Mouse (Mus musculus) cortical plate, adult 2 months (tissue): ENCODE results near the gene C730034F03Rik. TPM values are rescaled to one million over a fixed set of nuclear protein-coding genes. Genes with fewer than 3 reads are reported as not detected.
"Not testable (repeated sequence)": the region's sequence is repeated elsewhere in the genome, so short reads cannot be mapped to it uniquely, and the experiment has no call there.

Experiments used
- H3K27ac ChIP-seq: fragments of 200-500 bp; 2 replicates; pipeline ENCODE4 v1.5.1; 2012; ENCODE audit warnings: low read length, control low read depth, inconsistent platforms; ENCODE audit not compliant: insufficient read depth
- H3K4me1 ChIP-seq: fragments of 200-500 bp; 2 replicates; pipeline ENCODE4 v1.6.1; 2011; ENCODE audit warnings: low read length; ENCODE audit not compliant: control insufficient read depth, insufficient read depth
- H3K4me3 ChIP-seq: fragments of 200-500 bp; 2 replicates; pipeline ENCODE4 v1.5.1; 2011; ENCODE audit warnings: mild to moderate bottlenecking, low read length, control low read depth; ENCODE audit not compliant: insufficient read depth
- CTCF ChIP-seq: fragments of 200-500 bp; IDR thresholded peaks from 2 replicates; pipeline ENCODE4 v1.5.1; 2011; ENCODE audit warnings: mild to moderate bottlenecking, control low read depth, low read length; ENCODE audit not compliant: insufficient read depth; ENCODE audit errors: extremely low read depth
- POLR2A ChIP-seq: fragments of 200-500 bp; IDR thresholded peaks from 2 replicates; pipeline ENCODE4 v1.6.1; 2011; ENCODE audit warnings: mild to moderate bottlenecking, low read length, control low read depth; ENCODE audit not compliant: insufficient read depth; ENCODE audit errors: extremely low read depth
- polyA plus RNA-seq: library from polyadenylated mRNA; depleted of rRNA; stranded (reverse); fragments of >200 nt; gene quantifications from 2 replicates; pipeline ENCODE4 v1.2.3, GENCODE M21; 2012

The C730034F03Rik gene
- polyA plus RNA-seq, 1 experiment: 2.8 TPM

GRCm38 (mm10) chr15:89406691-89407090, 22.7 kb upstream of the C730034F03Rik start:
- TF ChIP-seq CTCF: no peak
- no peak for TF ChIP-seq POLR2A
- no peak overlapping the region for H3K4me3 ChIP-seq
- no peak overlapping the region for H3K27ac ChIP-seq
- H3K4me1 ChIP-seq: no peaks in the 10 kb centered on the region

- TF ChIP-seq POLR2A (no peak), CTCF (no peak)
- Histone ChIP-seq H3K27ac (no peak within 1 kb of the TSS), H3K4me3 (no peak within 1 kb of the TSS), H3K4me1 (no peaks in the 10 kb centered on the region)
Observed at GRCm38 (mm10) chr15:89410118-89410517, 19.3 kb upstream of the C730034F03Rik start, which contains the start of gene Syce3. Gene Syce3 (minus strand): TSS chr15:89410503.

GRCm38 (mm10) chr15:89415282-89415681, 14.1 kb upstream of the C730034F03Rik start:
- H3K27ac ChIP-seq: no peak overlapping the region

GRCm38 (mm10) chr15:89421938-89422337, 7.5 kb upstream of the C730034F03Rik start:
- no peak overlapping the region for H3K27ac ChIP-seq
- no peak overlapping the region for H3K4me3 ChIP-seq
- H3K4me1 ChIP-seq: no peaks in the 10 kb centered on the region
- TF ChIP-seq POLR2A (no peak), CTCF (no peak)

More at GRCm38 (mm10) chr15:89415282-89415681, 14.1 kb upstream of the C730034F03Rik start:
- no peak overlapping the region for H3K4me3 ChIP-seq
- no peaks in the 10 kb centered on the region for H3K4me1 ChIP-seq
- TF ChIP-seq POLR2A (no peak), CTCF (no peak)

- TF ChIP-seq CTCF (no peak), POLR2A (no peak)
- Histone ChIP-seq H3K4me1 (no peaks in the 10 kb centered on the region; the same call in 1 of the 2 replicates), H3K27ac (no peak overlapping the region)
Observed at GRCm38 (mm10) chr15:89424621-89425020, 4.8 kb upstream of the C730034F03Rik start.

DNA sequence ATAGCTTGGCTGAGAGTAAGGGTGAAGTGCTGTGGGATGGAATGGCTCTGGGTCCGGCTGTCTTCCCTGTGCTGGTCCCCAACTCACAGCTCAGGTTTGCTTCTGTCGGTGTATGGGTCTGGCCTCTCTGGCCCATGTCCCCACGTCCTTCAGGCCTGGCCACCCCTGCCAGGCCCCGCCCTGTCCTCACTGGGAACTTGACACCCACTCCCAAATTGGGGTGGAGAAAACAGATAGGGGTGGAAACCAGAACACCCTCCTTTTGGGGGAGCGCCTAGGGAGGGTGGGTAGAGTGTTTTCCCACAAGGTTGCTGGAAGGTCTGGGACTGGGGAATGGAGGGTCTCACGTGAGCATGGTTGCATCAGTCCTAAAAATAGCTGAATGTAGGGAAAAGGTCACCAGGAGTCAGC, 3.7 kb upstream of the C730034F03Rik start, which contains the start of gene Cpt1b:
Cpt1b (minus strand) TSS at position 153 of the 411 bp plus-strand sequence.
- H3K27ac ChIP-seq: no peak within 1 kb of the TSS
- no peak within 1 kb of the TSS for H3K4me3 ChIP-seq
- TF ChIP-seq CTCF (no peak), POLR2A (no peak)
- no peaks in the 10 kb centered on the region; the same call in 1 of the 2 replicates for H3K4me1 ChIP-seq

More at GRCm38 (mm10) chr15:89424621-89425020, 4.8 kb upstream of the C730034F03Rik start:
- no peak overlapping the region for H3K4me3 ChIP-seq

- Histone ChIP-seq H3K27ac (no peak overlapping the region), H3K4me1 (no peaks in the 10 kb centered on the region; the same call in 1 of the 2 replicates), H3K4me3 (no peak overlapping the region)
- no peak for TF ChIP-seq POLR2A
- no peak for TF ChIP-seq CTCF
Observed at GRCm38 (mm10) chr15:89426716-89427115, 2.7 kb upstream of the C730034F03Rik start.

- Histone ChIP-seq H3K27ac (no peak overlapping the region), H3K4me1 (no peaks in the 10 kb centered on the region; the same call in 1 of the 2 replicates), H3K4me3 (peak overlapping the region; percentile 84)
- TF ChIP-seq CTCF (no peak), POLR2A (no peak)
Observed at GRCm38 (mm10) chr15:89428136-89428790, 1.1 kb upstream of the C730034F03Rik start.

GRCm38 (mm10) chr15:89428821-89429351, 503 bp upstream of the C730034F03Rik start:
- no peak for TF ChIP-seq CTCF
- no peak for TF ChIP-seq POLR2A
- Histone ChIP-seq H3K4me3 (peak overlapping the region; percentile 84), H3K27ac (no peak overlapping the region), H3K4me1 (no peaks in the 10 kb centered on the region; the same call in 1 of the 2 replicates)

GRCm38 (mm10) chr15:89430341-89430740, 952 bp downstream of the C730034F03Rik start:
- TF ChIP-seq CTCF (no peak), POLR2A (no peak)
- Histone ChIP-seq H3K4me1 (no peaks in the 10 kb centered on the region; the same call in 1 of the 2 replicates), H3K27ac (no peak overlapping the region), H3K4me3 (peak overlapping the region; percentile 84)

DNA sequence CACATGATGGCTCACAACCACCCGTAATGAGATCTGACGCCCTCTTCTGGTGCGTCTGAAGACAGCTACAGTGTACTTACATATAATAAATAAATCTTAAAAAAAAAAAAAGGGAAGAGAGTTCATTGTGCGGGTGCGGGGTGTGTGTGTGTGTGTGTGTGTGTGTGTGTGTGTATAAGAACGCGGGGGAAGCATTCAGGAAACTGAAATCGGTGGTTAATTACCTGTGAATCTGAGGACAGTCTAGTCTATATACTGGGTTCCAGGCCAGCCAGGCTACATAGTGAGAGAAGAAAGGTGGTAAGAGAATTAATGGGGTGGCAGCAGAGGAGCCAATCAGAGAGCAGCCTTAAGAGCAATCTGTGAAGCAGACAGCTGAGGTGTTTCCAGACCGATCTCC, 1.4 kb downstream of the C730034F03Rik start:
- not testable (repeated sequence) for H3K4me1 ChIP-seq, H3K27ac ChIP-seq, H3K4me3 ChIP-seq
